Mouse (Mus musculus) urinary bladder, postnatal 4 days (tissue): ENCODE results near the gene Psmc6.

Experiments
- DNase-seq, 2 experiments: peaks; one replicate each; pipeline ENCODE4 v3.0.0; 2021 to 2022; ENCODE audit warnings: low spot score in 2 of 2

The Psmc6 gene

DNA sequence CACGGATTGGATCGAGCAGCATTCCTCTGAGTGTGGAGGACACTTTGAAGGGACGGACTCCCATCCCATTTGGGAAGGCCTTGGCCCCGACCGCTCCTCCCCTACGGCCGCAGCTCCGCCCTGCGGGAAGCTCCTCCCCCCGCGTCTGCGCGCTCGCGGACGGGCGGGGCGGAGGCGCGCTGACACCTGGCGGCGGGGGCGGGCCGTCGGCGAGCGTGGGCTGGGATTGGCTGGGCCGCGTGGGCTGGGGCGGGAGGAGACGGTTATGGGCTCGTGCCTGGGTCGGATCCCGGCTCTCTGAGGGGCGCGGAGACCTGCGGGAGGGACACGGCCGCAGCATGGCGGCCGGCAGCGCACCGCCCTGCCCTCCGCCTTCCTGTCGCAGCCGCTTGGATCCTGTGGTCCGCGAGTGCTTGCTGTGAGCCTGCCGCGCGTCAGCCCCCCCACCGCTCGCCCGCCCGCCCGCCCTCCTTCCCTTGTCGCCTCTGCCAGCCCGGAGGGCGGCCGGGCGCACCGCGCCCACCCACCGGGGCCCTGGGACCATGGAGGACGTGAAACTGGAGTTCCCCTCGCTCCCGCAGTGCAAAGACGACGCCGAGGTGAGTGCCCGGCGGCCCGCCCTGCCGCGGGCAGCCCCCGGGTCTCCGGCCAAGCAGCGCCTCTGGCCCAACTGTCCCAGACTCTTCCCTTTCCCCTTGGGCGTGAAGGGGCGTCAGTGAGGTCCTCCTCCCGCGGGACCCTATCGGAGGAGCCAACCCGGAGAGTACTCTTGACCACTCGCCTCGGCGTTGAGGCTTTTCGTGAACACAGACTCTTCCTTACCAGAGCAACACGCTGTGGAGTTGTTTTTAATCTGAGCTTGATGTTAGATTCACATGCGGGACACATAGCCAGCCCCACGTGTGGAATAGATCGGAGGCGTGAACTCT, 21.6 kb downstream of the Psmc6 start, which contains the start of gene Styx:
Gene Styx (plus strand): TSS at position 163 of the 929 bp plus-strand sequence.
- DNase-seq, result peak; percentile 98

DNA sequence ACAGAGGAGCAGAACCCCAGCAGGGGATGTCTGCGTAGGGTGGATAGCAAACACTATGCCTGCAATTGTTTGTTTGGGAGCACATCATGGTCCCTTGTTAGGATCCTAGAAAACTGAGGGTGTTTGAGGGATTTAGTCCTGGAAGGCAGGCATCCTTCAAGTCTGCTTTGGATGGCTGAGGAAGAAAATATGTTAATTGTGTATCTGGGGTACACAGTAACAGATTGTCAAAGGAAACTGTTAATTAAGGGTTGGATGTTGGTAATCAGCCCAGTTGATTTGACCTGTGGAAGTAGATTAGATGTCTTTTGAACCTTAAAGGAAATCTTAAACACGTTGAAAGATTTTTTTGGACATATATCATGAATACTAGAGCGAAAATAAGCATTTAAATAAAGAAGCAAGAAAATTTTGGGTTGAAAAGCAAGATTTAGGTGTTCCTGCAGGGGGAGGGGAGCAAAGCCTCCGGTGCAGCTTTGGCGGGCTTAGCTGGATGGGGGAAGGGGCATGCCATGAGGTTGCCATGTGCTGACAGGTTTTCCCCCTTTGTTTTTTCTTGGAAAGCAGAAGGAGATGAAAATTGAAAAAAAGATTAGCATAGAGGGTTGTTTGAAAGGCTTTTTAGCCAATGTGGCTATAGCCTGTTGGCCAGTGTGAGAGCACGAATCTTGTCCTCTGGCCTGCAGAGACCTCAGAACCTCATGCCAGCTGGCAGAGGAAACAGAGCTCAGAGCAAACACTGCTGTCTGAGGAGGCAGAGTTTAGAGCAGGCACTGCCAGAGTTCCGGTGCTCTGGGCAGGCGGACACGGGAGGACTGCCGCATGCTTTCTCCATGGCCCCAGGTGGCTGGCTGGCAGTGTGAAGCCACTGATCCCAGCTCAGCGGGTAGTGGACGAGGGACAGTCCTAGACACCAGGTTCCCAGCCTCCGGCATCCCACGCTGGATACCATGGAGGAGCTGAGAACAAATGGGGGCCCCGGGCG, 34.9 kb downstream of the Psmc6 start:
- DNase-seq, result no peak

DNA sequence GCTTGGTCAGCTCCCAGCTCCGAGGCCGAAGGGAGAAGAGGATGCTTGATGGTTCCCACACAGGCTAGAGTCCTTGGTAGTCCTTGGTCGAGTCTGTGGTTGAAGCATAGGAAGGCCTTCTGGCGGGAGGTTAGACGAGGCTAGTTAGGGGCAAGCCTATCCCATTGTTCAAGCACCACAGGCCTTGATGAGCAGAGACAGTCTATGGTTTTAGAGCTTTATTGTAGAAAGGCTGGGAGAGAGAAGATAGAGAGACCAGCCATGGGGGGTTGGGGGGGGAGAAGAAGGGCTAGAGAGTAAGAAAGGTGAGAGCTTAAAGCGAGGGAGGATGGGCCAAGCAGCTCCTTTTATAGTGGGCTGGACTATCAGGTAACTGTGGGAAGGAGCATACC, 35.6 kb downstream of the Psmc6 start:
- no peak for DNase-seq

DNA sequence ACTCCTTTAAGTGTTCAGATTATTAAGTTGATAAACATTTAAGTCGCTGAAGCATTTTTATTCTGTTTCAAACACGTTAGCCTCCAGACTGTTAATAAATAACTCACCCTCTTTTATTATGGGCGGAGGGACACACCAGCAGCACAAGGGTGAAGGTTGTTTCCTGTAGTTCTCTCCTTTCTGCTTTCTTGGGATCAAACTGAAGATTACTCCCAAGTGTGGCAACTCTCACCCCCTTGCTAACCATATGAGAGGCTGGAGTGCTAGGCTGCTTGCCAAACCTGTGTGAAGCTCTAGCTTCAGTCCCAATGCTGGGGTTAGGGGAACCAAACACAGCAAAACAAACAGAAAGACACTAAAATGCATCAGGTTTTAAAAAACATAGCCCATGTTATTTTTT, 49.2 kb downstream of the Psmc6 start:
- DNase-seq, result no peak

DNA sequence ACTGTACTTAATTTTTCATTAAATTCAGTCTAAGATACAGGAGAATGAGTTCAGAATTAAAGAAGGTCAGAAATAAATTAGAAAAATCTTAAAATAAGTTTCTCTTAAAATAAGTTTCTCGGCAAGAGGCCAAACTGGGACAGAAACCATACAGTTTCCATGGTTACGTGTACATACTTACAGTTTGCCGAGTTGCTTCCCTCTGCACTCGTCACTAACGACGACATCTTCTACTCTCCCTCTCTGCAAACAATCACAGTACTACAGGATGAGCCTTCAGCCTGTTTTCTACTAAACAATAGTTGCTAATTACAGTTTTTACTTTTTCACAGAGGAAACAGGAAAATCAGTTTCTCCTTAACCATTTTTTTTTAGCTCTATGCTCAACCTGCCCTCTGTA, 51.2 kb downstream of the Psmc6 start:
- no peak for DNase-seq

DNA sequence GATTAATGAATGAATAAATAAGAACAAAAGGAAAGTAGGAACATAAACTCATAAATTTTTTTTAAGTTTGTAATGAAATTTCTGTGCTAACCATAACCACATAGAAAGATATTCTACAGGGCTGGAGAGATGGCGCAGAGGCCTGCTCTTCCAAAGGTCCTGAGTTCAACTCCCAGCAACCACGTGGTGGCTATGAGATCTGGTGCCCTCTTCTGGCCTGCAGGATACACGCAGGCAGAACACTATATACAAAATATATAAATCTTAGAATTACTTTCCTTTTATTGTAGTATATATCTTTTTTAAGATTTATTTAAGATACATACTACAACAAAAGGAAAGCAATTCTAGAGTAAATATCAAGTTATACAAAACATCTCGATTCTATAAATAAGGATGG, 53.3 kb downstream of the Psmc6 start:
- DNase-seq, result no peak

DNA sequence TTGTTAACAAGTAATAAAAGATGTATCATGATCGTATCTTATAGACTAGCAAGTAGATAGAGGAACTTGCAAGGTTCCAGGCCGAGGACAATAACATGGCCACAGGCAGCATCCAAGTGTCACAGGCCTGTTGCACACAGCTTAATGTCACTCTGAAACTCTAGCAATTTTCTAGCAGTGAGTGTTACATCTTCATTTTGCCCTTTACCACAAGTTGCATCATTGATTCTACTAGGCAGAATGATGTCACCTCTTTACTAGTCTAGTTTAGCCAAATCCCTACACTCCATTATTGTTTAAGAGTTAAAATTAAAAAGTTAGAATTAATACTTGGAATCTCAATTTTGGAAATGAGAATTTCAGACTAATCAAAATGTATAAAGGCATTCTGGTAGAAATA, 56.0 kb downstream of the Psmc6 start:
- DNase-seq, result no peak

DNA sequence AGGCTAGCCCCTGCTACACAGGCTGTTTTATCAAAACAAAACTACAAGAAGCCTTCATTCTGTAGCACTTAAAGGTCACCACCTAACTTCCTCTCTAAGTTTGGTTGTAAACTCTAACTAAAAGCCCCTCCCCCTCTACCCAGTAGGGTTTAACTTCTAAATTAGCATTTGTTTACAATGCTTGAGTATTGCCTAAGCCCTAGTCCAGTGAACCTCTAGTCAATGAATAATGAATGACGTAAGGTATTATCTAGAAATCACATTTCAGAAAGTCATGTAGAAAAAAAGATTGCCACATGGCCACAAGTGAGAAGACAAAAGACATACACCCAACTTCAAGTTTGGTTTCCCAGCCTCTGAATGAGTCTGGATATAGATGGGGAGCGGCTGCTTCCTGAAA, 57.9 kb downstream of the Psmc6 start:
- DNase-seq, result no peak

DNA sequence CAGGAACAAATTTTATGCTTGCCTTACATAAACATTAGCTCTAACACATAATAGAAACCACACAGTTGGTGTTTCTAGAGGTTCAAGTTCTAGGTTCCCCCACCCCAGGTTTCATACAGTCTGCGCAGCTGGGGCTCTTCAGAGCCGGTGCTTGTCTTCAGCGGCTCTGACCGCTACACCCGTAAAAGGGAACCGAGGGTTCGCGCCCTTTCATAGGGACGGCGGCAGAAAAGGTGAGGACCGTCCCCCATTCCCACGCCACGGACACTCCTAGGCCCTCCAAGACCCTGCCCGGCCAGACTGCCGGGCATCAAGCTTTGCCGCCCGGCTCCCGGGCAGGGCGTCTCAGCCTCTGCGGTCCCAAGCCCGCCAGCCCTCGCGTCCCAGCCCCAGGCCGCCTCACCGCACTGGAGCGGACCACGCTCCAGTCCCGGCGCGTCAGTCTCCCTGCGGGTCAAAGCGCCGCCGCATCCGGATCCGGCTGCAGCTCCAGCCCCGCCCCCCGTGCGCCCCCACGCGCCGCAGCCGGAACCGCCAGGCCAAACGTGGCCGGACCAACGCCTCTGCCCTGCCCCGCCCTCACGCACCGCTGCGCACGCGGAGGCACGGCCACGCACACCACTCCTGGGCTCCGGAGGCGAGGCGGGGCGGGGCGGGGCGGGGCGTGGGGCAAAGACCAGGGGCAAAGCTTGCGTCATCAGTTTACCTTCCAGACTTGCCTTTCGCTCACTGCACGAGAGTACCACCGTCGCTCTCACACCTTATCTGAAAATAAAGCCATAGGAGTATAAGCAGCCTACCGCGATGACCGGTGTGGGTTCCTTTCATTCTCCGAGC, 59.0 kb downstream of the Psmc6 start:
- DNase-seq, result peak; percentile 91 to 94

DNA sequence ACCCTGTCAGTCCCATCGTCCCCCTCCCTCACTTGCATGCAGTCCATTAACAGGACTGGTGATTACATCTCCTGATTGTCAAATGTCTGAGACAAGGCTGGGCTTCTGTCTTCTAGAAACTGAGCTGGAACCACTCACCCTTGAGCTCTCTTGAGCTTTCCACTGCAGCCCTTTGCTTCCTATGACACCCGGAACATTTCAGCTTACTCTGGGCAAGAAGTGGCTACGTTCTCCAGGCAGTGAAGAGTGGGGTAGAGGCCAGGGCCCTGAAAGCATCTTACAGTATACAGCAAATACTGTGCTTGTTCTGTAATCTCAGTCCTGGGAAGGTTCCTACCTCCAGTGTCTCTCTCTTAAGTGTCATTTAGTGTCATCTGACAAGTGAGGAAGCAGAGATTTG, 59.6 kb downstream of the Psmc6 start:
- no peak for DNase-seq
